Mouse (Mus musculus): ENCODE results near the gene Cdc25b. TPM values are rescaled to one million over a fixed set of nuclear protein-coding genes. Genes with fewer than 3 reads are reported as not detected.

Gene Cdc25b
- 0.41 TPM for polyA plus RNA-seq (2014; fragmentation: Illumina TruSeq; extraction: RNeasy Lipid Tissue Mini Kit (QIAGEN cat#74804); ENCODE audit: low read depth, low replicate concordance)

DNA sequence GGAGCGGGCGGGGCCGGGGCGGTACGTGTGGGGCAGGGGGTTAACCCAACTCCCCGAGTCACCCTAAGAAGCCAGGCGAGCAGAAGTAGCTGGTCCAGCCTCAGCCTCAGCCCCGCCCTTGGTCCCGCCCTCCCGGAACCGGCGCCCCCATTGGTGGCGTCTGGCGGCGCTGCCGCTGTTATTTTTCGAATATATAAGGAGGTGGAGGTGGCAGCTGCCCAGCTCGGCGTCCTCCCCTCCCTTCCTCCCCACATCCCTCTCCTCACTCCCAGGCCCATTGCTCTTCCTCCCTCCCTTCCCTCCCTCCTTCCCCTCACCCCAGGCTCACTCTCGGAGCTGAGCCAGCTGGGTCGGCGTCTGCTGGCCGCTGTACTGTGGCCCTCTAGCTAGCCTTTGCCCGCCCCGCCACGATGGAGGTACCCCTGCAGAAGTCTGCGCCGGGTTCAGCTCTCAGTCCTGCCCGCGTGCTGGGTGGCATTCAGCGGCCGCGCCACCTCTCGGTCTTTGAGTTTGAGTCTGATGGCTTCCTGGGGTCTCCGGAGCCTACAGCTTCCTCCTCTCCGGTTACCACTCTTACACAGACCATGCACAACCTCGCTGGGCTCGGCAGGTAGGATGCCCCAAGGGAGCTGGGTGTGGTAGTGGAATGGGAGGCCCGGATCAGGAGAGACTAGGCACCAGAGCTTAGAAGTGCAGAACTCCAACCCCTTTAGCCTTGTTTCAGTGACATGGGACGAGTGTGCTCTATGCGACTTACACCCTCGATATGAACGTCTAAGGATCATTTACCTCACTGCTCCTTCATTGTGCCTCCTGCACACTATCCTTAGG is at the start of gene Cdc25b, which contains the start of gene Spef1:
Cdc25b (plus strand) TSS at position 179 of the 831 bp plus-strand sequence.
Spef1 (minus strand) TSS at position 512 of the 831 bp plus-strand sequence.

GRCm38 (mm10) chr2:131159938-131160581 is 26.7 kb upstream of the Cdc25b start, which contains the start of gene 1700037H04Rik:
1700037H04Rik (minus strand) TSS chr2:131160081.

GRCm38 (mm10) chr2:131179990-131180587 is 6.7 kb upstream of the Cdc25b start, which contains the start of gene Cenpb:
Cenpb (minus strand) TSS chr2:131180067.

DNA sequence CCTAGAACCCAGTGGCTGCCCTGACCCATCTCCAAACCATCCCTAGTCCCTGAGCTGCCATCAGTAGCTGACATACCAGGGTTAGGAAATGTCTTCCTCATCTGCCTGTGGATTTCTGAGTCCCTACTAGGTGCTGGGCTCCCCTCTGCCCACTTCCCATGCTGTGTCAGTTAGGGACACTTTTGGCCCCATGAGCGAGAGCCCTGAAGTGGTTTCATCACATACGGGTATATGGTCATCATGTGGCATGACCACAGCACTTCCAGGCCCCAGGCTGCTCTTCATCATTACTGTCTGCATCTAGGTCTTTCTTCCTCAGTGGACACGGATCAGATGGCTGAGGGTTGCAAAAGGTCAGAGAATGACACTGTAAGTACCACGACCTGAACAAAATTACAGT is 20.0 kb downstream of the Cdc25b start, which contains the start of gene Ap5s1:
Ap5s1 (plus strand) TSS at position 301 of the 400 bp plus-strand sequence.

DNA sequence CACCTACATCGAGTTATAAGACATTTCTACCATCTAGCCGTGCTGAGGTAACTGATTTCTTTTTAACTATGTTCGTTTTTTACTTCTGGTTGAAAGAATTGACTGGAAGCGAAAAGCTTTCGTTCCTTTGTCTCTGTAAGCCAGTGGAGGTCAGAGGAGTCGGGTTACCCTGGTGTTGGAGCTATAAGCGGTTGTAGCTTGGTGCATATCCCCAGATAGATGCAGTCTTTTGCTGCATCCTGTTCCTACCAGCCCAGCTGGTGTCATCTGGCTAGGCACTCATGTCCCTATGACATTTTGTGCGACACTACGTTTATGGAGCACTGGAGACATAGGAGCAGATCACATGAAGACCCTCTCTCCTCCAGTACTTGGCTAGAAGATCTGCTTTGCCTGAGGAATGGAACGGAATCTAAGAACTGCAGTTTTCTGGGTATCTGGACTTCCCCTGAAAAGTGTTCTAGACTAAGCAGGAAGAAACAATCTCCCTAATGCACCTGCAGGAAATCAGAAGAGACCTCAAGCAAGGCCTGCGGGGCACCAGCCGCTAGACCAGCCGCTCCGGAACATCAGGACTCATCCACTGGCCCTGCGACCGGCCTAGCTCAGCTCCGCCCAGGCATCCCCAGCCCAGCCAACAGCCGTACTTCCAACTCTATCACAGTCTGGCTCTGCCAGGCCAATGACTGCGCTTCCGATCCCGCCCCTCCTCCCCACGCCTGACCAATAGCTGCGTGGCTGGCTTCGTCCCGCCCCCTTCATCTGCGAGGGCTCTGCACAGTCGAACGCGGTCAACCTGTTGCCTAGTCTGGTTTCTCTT is 46.8 kb downstream of the Cdc25b start, which contains the start of gene Mavs:
Mavs (plus strand) TSS at position 757 of the 820 bp plus-strand sequence.

Other genes with a start within 250 kb of the Cdc25b start
- gene Gfra4, start 143.9 kb upstream of the Cdc25b start, polyA plus RNA-seq (2014; fragmentation: Illumina TruSeq; extraction: RNeasy Lipid Tissue Mini Kit (QIAGEN cat#74804); ENCODE audit: low read depth, low replicate concordance) = 3.4 TPM
- not detected for gene Adam33, start 123.1 kb upstream of the Cdc25b start, polyA plus RNA-seq (2014; fragmentation: Illumina TruSeq; extraction: RNeasy Lipid Tissue Mini Kit (QIAGEN cat#74804); ENCODE audit: low read depth, low replicate concordance)
- gene Siglec1, start 100.2 kb upstream of the Cdc25b start, polyA plus RNA-seq (2014; fragmentation: Illumina TruSeq; extraction: RNeasy Lipid Tissue Mini Kit (QIAGEN cat#74804); ENCODE audit: low read depth, low replicate concordance) = 0.06 TPM
- gene Hspa12b, start 59.7 kb upstream of the Cdc25b start, polyA plus RNA-seq (2014; fragmentation: Illumina TruSeq; extraction: RNeasy Lipid Tissue Mini Kit (QIAGEN cat#74804); ENCODE audit: low read depth, low replicate concordance) = 0.57 TPM
- gene Gm11037, start 53.5 kb upstream of the Cdc25b start, polyA plus RNA-seq (2014; fragmentation: Illumina TruSeq; extraction: RNeasy Lipid Tissue Mini Kit (QIAGEN cat#74804); ENCODE audit: low read depth, low replicate concordance) = not detected
- gene 1700037H04Rik, start 26.9 kb upstream of the Cdc25b start, polyA plus RNA-seq (2014; fragmentation: Illumina TruSeq; extraction: RNeasy Lipid Tissue Mini Kit (QIAGEN cat#74804); ENCODE audit: low read depth, low replicate concordance) = 14.9 TPM
- gene Cenpb, start 6.9 kb upstream of the Cdc25b start, polyA plus RNA-seq (2014; fragmentation: Illumina TruSeq; extraction: RNeasy Lipid Tissue Mini Kit (QIAGEN cat#74804); ENCODE audit: low read depth, low replicate concordance) = 2.8 TPM
- gene Spef1, start 333 bp downstream of the Cdc25b start, polyA plus RNA-seq (2014; fragmentation: Illumina TruSeq; extraction: RNeasy Lipid Tissue Mini Kit (QIAGEN cat#74804); ENCODE audit: low read depth, low replicate concordance) = 2.4 TPM
- gene Ap5s1, start 20.1 kb downstream of the Cdc25b start, polyA plus RNA-seq (2014; fragmentation: Illumina TruSeq; extraction: RNeasy Lipid Tissue Mini Kit (QIAGEN cat#74804); ENCODE audit: low read depth, low replicate concordance) = 3.3 TPM
- 1.9 TPM for gene Mavs, start 47.1 kb downstream of the Cdc25b start, polyA plus RNA-seq (2014; fragmentation: Illumina TruSeq; extraction: RNeasy Lipid Tissue Mini Kit (QIAGEN cat#74804); ENCODE audit: low read depth, low replicate concordance)
- 58.3 TPM for gene Pank2, start 75.5 kb downstream of the Cdc25b start, polyA plus RNA-seq (2014; fragmentation: Illumina TruSeq; extraction: RNeasy Lipid Tissue Mini Kit (QIAGEN cat#74804); ENCODE audit: low read depth, low replicate concordance)
- gene Rnf24, start 165.9 kb downstream of the Cdc25b start, polyA plus RNA-seq (2014; fragmentation: Illumina TruSeq; extraction: RNeasy Lipid Tissue Mini Kit (QIAGEN cat#74804); ENCODE audit: low read depth, low replicate concordance) = 16.6 TPM

Data from testis, adult 10 weeks (tissue).